Mouse (Mus musculus) CH12.LX (cell line): ENCODE measurements around the gene Scyl1.

Source experiments
- CHD1 ChIP-seq: IDR thresholded peaks from 2 replicates; pipeline ENCODE4 v1.6.1; 2012; ENCODE audit warnings: low read depth, low read length, improper control_type of control experiment, inconsistent platforms
- CTCF ChIP-seq, 2 experiments: IDR thresholded peaks in 1 of 2; conservative IDR thresholded peaks in 1 of 2; 2 replicates each; pipeline ENCODE4 v1.5.1; 2011 to 2012; ENCODE audit warnings: low read depth in 2 of 2, low read length in 2 of 2, improper control_type of control experiment in 1 of 2, inconsistent platforms in 1 of 2, mild to moderate bottlenecking in 1 of 2, moderate library complexity in 1 of 2
- ELF1 ChIP-seq: IDR thresholded peaks from 2 replicates; pipeline ENCODE4 v1.6.1; 2014; ENCODE audit warnings: low read depth, mild to moderate bottlenecking, inconsistent platforms, low read length, improper control_type of control experiment
- EP300 ChIP-seq: IDR thresholded peaks from 2 replicates; pipeline ENCODE4 v1.6.1; 2011; ENCODE audit warnings: low read length, improper control_type of control experiment
- NRF1 ChIP-seq: IDR thresholded peaks from 2 replicates; pipeline ENCODE4 v1.6.1; 2014; ENCODE audit warnings: low read depth, mild to moderate bottlenecking, inconsistent platforms, low read length, improper control_type of control experiment, moderate library complexity
- POLR2A ChIP-seq: IDR thresholded peaks from 2 replicates; pipeline ENCODE4 v1.6.1; 2011; ENCODE audit warnings: low read depth, mild to moderate bottlenecking, improper control_type of control experiment, low read length
- RAD21 ChIP-seq: IDR thresholded peaks from 2 replicates; pipeline ENCODE4 v1.6.1; 2011; ENCODE audit warnings: low read depth, mild to moderate bottlenecking, low read length, improper control_type of control experiment, moderate library complexity
- RCOR1 ChIP-seq: conservative IDR thresholded peaks from 2 replicates; pipeline ENCODE4 v1.6.1; 2012; ENCODE audit warnings: low read depth, mild to moderate bottlenecking, inconsistent platforms, low read length, improper control_type of control experiment
- TBP ChIP-seq: conservative IDR thresholded peaks from 2 replicates; pipeline ENCODE4 v1.6.1; 2011; ENCODE audit warnings: low read depth, low read length, improper control_type of control experiment
- ZMIZ1 ChIP-seq: IDR thresholded peaks from 2 replicates; pipeline ENCODE4 v1.6.1; 2012; ENCODE audit warnings: low read depth, mild to moderate bottlenecking, inconsistent platforms, low read length, improper control_type of control experiment
- ZNF384 ChIP-seq: IDR thresholded peaks from 2 replicates; pipeline ENCODE4 v1.6.1; 2012; ENCODE audit warnings: low read depth, low read length, improper control_type of control experiment, inconsistent platforms

- no peak for TF ChIP-seq NRF1
- peak; percentile 88; the same call in 1 of the 2 replicates for TF ChIP-seq POLR2A
- no peak for TF ChIP-seq CTCF (conservative IDR thresholded peaks at IDR 0.05 in 1 of 2, IDR thresholded peaks at IDR 0.05 in 1 of 2; ENCODE audit: low read depth in 2 of 2, low read length in 2 of 2)
- TF ChIP-seq RCOR1, result no peak
- no peak for TF ChIP-seq TBP
- no peak for TF ChIP-seq CHD1
- no peak for TF ChIP-seq RAD21
- no peak for TF ChIP-seq EP300
- no peak for TF ChIP-seq ELF1
- TF ChIP-seq ZMIZ1, result no peak
- TF ChIP-seq ZNF384, result no peak
Observed at GRCm38 (mm10) chr19:5800632-5801431, 29.6 kb upstream of the Scyl1 start.
